Mouse (Mus musculus) thymus, adult 18-20 months (tissue): ENCODE measurements around the gene Npc2.

ENCODE experiments used
- DNase-seq, 2 experiments: peaks; one replicate each; pipeline ENCODE4 v3.0.0; 2022; ENCODE audit warnings: mixed read lengths in 2 of 2

Gene Npc2

GRCm38 (mm10) chr12:84726986-84727385 lies 46.0 kb downstream of the Npc2 start:
- DNase-seq: no peak

- DNase-seq: no peak
Observed at GRCm38 (mm10) chr12:84726391-84726790, 46.6 kb downstream of the Npc2 start.

GRCm38 (mm10) chr12:84718462-84719244 lies 54.3 kb downstream of the Npc2 start:
- no peak for DNase-seq

GRCm38 (mm10) chr12:84714578-84714977 lies 58.4 kb downstream of the Npc2 start:
- DNase-seq: no peak

GRCm38 (mm10) chr12:84709842-84710439 lies 63.0 kb downstream of the Npc2 start:
- no peak for DNase-seq

GRCm38 (mm10) chr12:84707804-84708203 lies 65.1 kb downstream of the Npc2 start:
- DNase-seq: no peak

GRCm38 (mm10) chr12:84706886-84707285 lies 66.1 kb downstream of the Npc2 start:
- no peak for DNase-seq
